Mouse (Mus musculus) 416B (cell line): ENCODE measurements around the gene Ssbp4.
"Not testable (repeated sequence)": the region's sequence is repeated elsewhere in the genome, so short reads cannot be mapped to it uniquely, and the experiment has no call there.

Experiments used
- DNase-seq: peaks from one replicate; pipeline ENCODE4 v3.0.0; 2011; ENCODE audit warnings: low read depth

The Ssbp4 gene

DNA sequence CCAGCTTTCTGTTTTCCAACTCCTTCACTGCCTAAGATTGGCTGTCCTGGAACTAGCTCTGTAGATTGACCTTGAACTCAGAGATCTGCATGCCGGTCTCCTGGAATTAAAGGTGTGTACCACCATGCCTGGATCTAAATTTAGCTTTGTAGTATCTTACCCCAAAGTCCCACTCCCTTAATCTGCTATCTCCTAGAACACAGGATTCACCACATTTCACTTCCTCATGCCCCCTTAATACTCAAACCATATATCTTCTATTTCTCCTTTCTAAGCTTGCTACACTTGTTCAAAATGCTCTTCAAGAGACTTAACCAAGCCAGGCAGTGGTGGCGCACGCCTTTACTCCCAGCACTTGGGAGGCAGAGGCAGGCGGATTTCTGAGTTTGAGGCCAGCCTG lies 20.7 kb downstream of the Ssbp4 start:
- not testable (repeated sequence) for DNase-seq

DNA sequence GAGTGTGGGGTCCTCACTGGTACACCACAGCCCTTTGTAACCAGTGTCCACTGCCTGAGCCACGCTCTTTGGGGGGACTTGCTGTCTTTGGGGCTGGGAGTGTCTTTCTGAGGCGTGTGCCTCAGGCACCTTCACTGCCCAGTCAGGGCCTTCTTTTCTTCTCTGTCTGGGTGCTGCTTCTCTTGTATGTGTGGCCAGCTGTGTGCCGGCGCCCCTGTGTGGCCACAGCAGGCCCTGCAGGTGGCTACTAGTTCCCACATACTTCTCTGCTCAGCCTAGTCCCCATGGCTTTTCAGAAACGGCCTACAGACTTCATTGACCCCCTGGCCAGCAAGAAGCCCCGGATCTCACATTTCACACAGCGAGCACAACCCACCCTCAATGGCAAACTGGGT lies 23.4 kb downstream of the Ssbp4 start:
- DNase-seq, result peak; percentile 69

DNA sequence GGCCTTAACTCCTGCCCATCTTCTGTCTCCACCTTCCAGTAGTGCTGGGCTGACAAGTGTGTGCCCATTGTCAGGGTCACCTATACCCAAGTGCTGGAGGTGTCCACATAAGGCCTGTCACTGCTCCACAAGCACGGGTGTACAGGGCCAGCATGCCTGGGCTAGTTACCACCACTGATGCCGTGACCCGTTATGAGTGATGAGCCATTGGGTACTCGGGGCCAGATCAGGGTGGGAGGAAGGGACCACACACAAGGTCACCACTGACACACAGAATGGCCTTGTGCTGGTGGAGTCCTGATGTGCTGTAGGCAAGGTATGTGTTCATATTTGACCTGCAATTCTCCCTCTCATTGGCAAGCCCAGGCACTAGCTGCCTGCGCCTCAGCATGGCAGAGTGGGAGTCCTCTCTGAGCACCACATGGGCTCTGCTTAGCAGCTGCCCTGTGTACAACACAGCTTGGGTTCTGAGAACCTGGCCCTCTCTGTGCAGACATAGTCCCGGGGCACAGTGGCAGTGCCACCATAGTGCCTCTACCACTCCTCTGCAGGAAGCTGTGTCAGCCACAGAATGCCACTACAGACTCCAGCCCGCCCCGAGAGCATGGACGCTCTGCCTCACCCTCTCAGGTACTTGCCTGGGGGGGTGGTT lies 23.9 kb downstream of the Ssbp4 start:
- DNase-seq, result no peak

DNA sequence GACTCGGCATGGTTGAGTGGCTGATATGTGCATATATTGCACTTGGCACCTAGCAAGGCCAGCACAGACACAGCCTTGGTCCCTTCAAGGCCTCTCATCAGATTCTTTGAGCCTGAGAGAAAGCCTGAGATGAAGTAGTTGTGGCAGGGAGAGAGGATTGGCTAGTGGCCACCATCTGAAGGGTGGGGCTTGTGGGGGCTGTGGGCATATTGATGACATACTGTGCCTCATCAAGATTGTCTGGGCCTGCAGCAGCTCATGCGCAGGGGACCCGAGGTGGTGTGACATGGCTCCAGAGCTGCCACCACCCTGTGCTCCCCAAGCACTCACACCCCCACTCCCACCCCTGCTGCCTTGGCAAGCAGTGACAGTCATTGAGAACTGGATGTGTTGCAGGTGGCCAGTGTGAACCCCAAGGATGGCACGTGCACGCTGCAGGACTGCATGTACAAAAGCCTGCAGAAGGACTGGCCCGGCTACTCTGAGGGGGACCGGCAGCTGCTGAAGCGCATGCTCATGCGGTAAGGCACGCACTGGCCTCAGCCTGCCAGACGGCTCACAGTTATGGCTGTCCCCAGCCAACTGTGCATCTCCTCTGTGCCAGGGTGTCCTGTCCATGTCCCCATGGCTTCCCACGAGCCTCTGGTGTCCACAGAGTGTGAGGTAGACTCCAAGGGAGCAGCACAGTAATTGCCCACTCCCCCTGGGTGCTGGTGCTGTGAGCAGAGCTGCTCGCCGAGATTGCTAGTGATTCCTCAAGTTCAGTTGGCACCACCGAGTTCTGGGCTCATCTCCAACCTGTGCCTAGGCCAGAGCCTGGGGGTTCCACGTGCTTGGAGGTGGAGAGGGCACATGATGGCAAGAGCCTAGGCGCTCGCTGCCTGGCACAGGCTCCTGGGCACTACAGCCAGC lies 24.9 kb downstream of the Ssbp4 start:
- no peak for DNase-seq

DNA sequence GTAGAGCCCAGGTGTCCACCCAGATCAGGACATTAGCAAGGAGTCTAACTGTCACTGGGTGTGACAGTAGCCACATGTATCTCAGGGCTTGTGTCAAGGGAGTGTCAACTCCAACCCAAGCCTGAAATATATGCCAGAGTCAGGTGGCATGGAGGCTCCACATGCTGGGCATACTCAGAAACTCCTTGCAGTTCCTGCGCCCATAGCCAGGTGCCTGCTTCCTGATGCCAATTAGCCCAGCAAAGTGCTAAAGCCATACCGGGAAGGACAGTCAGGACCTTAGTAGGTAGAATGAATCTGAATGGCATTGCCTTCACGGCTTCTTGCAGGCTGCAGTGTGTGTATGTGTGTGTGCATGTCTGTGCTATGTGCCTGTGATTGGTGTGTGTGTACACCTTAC lies 31.5 kb downstream of the Ssbp4 start:
- no peak for DNase-seq

DNA sequence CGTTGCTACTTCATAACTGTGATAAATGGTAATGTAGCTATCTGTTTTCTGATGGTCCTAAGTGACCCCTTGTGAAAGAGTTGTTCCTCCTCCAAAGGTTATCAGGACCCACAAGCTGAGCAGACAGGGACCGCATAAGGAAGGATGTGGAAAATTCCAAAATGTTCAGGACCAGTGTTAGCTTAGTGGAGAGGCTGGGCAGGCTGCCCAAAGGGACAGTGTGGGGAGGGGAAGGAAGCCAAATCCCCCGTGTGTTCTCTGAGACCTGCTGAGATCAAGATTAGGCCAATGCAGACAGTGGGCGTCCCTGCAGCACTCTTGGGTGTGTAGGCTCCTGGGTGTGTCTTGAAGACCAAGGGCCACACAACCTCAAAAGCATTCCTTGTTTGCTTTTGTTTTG lies 33.8 kb downstream of the Ssbp4 start:
- DNase-seq, result peak; percentile 77

DNA sequence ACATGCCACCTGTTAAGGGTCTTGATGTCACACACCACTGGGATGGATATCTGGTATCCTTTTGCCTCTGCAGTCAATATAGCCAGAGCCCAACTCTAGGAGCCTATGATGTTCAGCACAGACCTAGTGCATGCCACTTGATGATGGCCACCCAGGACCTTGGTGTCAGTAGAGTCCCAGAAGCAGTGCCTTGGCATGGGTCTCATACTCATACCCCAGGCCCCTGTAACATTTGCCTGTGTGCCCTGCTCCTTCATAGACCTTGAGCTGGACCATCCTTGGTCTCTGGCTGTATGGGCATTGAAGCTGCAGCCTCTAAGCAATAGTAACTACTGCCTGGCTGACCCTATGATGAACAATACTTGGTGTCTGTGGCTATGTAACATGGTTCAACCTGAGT lies 34.4 kb downstream of the Ssbp4 start:
- no peak for DNase-seq

DNA sequence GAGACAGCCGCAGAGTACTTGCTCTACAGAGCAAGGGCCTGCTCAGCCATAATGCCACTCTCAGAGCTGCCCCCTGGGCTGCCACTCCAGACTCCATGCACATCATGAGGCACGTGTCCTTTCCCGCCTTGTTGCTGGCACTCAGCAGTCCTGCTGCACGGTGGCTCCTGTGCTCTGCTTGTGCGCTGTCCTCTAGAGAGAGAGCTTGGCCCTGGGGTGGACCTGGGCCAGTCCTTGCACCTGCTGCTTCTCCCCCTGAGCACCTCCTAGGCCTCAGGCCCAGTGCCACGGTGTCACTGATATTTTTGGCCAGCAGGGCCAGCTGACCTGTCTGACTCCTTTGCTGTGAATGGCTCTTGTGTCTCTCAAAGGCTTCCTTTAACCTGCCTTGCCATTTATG lies 37.7 kb downstream of the Ssbp4 start:
- no peak for DNase-seq

DNA sequence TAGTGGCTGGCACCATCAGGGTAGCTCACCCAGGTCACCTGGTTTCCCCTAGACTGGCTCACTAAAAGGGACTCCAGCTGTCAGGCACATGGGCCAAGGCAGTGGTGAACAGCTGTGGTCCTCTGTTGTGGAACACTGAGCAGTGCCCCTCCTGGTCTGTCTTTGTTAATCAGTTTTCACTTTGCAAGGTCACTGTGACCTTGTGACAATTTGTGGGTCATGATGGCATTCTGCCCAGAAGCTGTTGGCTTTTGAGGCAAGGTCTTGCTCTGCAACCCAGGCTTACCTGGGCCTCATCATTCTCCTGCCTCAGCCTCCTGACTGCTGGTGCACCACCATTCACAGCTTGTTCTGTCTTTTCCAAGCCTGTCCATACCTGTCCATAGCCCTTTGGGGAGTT lies 38.3 kb downstream of the Ssbp4 start:
- DNase-seq, result no peak

DNA sequence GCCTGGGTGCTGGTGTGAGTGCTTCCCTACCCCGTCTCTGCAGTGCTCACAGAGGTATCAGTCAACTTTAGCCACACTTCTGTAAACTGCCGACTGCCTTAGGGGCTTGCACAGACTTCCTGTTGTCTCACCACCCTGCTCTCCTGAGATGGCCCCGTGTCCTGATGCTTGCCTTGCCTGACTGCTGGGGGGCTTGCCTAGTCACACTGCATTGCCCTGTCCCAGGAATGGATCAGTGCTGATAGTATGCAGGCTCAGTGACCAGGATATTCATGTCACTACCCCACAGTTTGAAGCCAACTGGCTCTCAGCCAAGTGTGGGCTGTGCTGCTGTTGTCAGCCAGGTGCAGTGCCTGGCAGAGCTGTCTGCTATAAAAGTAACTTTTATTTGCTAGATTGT lies 43.1 kb downstream of the Ssbp4 start:
- peak; percentile 53 for DNase-seq

DNA sequence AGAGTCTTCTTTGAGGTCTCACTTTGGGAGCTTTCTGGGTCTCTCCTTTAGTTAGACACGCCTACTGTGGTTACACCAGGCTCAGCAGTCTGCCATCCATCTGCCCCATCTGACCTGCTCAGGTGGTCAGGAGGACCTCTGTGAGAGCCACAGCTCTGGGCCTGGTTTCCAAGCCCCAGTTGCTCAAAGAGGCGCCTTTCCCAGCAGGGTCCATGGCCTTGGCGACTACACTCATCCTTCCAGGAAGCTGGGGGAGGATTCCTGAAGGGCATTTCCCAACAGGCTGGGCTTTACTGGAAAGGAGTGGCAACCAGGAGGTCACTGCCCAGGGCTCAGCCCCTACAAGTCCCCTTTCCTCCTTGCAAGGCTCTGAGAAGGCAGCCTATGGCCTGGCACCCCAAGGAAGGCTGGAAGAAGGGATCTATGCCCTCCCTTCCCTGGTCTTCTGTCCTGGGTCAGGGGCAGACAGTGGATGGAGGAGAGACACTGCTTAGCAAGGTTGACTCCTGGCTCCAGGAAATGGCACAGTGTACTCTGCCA lies 43.9 kb downstream of the Ssbp4 start:
- DNase-seq, result no peak

DNA sequence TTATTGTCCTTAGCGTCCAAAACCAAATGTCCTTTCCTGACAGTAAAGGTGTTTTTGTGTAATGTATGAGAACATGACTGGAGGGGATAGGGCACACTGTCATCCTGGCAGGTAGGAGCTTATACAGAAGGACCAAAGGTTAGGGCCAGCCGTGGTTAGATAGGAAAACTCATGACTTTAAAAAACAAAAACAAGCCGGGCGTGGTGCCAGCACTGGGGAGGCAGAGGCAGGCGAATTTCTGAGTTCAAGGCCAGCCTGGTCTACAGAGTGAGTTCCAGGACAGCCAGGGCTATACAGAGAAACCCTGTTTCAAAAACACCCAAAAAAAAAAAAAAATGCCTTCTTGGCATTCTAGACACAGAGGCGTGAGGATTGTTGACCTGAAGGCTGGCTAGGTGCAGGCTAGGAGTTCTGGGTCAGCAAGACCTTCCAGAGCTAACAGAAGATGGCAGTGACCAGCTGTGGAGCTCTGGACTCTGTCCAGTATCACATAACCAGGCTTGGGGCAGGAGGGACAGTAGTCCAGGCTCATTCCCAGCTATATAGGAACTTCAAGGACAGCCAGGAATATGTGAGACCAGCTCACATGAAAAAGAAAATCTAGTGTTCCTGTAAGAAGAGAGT lies 44.8 kb downstream of the Ssbp4 start:
- DNase-seq, result no peak

DNA sequence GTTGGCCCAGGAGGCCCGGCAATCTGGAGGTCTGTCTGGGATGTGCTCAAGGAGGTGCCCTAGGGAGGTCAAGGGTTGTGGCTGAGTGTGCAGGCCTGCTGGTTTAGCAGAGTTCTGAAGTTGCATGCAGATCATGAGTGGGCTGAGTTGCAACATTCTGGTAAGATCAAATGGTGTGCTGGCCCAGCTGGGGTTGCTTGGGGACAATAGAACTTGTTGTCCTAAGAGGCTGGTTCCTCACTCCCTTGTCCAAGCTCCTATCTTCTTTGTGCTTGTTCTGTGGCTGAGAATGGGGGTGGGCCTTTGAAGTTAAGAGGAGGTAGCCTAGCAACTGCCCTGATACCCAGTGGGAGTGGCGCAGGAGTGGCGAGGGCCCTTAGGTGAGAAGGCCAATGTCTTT lies 45.9 kb downstream of the Ssbp4 start:
- DNase-seq, result no peak

DNA sequence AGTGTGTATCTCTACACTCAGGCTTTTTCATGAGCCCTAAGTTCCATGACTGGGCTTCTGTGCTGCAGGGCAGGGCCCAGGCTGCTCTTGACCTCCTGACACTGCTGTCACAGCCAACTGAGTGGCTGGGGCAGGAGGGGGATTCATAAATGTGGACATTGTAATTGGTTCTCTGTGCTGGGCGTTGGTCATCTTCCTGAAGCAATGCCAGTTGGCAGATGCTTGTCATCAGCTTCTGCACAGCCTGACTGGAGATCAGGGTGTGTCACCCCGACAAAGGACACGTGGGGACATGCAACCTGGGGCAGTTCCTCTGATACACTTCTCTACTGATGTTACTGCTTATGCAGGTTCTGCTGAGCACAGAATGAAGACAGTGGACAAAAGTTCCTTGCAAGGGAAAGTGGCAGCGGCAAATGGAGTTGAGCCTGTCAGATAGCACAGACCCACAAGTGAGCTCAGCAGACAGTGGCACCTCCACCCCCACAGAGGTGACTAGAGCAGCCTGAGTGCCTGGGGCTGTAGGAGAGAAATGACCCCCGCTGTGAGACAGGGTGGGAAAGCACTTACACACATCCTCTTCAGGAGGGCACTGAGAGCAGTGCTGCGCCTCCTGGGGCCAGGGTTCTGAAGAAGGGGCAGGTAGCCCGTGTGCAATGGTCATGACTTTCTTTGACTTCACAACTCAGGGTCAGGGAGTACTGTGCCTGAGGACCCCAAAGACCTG lies 46.7 kb downstream of the Ssbp4 start:
- DNase-seq, result no peak

DNA sequence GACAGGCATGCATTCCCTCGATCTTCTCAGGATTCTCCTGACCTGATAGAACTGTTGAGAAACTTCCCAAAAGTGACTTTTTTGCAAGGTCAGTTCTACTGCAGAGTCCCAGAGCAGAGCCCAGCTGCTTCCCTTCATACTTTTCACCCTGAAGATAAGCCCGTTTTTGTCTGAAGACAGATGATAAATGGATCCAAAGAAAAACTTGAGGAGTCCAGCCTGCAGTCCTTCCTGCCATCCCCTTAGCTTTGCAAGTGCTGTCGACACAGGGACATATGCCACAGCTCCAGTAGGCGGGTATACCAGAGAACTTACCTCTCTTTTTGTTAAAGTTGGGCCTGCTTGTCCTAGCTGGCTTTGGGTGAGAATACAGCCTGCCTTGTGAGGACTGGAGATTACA lies 47.3 kb downstream of the Ssbp4 start:
- DNase-seq, result no peak

DNA sequence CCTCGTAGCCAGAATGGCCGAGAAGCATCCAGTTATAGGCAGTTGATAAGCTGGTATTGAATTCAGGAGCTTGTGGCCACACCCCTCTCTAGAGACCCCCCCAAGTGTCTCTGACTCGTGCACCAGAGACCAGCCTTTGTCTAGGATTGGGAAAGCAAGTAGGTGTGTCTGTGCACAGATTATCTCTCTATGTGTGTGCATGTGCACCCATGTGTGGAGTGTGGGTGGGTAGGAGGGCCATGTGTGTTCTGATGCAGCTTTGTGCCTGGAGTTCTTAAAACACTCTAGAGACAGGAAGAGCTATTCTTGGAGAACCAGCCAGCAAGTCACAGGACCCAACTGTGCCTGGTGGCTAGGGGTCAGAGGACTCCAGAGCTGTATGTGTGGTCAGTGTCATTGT lies 48.1 kb downstream of the Ssbp4 start:
- DNase-seq, result no peak

DNA sequence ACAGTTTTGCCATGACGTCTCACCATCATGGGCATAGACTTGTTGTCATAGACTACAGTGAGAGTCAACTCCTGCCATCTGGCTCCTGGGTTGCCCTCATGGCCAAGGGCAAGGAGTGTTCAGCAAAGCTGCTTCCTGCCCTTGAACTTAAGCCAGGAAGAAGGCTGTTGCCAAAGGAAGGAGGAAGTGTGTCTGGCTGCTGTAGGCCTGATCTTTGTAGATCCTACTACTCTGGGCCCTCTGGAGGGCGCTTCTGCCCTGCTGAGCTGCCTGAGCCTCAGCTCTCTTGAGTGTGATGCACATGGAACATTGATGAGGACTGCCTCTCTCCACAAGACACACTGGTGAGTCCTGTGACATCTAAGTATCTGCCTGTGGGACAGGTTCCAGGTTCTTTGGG lies 48.6 kb downstream of the Ssbp4 start:
- peak; percentile 94 for DNase-seq

DNA sequence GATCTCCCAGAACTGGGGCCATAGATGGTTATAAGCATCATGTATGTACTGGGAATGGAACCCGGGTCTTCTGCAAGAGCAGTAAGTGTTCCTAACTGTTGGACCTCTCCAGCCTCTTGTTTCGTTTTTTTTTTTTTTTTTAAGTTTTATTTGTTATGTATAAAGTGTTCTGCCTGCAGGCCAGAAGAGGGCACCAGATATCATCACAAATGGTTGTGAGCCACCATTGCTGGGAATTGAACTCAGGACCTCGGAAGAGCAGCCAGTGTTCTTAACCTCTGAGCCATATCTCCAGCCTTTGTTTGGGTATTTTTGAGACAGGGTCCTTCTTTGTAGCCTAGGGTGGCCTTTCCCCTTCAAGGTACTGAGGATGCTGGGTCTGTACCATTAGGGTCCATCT lies 49.7 kb downstream of the Ssbp4 start:
- peak; percentile 72 for DNase-seq

DNA sequence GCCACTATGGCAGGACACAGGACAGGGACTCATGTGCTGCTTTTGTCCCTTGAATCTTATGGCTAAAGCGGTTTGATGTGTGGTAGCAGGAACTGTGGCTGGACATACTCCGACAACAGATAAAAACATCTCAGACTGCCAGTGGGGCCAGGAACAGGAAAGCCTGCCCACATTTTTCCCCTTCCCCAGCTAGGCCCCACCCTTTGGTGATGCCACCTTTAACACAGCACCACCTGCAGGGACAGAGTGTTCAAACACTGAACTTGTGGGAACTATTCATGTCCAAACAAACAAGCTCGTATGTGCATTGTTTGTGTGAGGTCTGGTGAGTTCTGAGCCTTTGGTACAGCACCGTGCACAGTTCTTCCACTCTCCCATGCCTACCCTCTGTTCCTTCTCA lies 50.3 kb downstream of the Ssbp4 start:
- peak; percentile 96 for DNase-seq

DNA sequence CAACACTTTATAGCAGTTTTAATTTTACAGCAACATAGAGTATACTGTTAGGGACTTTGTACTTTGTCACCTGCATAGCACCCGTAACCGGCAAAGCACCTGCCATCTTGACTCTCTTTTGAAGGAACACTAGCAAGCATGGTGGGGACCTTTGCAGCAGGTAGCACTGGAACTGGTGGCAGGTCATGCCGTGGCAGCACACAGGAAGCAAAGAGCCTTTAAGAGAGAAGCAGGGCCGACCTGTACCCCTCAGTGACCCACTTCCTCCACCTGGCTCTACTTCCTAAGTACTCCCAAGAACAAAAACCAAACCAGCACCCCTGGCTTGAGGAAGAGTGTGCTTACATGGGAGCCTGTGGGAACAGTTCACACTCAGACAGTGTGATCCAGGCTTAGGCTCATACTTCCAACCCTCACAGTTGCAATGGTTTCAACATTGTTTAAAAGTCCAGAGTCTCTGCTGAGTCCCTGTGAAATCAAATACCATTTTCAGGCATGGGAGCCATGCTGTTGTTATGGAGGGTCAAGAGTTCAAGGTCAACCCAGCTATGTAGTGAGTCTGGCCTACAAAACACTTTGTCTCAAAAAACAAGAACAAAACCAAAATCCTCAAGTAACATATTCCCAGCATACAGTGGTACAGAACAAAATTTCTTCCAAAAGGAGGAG lies 53.5 kb downstream of the Ssbp4 start:
- DNase-seq, result no peak

DNA sequence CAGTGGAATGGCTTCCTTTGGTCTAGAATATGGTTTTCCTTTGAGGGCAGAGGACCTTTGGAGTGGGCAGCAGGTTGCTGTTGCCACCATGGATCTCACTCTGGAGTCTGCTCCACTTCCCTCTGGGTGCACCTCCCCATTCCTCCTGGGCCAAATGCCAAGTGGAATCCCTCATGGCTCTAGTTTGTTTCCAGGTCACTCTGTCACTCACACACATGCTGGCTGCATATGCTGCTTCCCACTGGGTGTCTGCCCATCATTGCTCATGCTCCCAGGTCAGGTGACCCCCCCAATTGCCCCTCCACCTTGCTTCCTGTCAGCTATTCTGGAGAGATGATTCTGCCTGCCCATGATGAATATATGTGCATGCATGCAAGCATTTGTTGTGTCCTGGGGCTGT lies 54.9 kb downstream of the Ssbp4 start:
- no peak for DNase-seq

DNA sequence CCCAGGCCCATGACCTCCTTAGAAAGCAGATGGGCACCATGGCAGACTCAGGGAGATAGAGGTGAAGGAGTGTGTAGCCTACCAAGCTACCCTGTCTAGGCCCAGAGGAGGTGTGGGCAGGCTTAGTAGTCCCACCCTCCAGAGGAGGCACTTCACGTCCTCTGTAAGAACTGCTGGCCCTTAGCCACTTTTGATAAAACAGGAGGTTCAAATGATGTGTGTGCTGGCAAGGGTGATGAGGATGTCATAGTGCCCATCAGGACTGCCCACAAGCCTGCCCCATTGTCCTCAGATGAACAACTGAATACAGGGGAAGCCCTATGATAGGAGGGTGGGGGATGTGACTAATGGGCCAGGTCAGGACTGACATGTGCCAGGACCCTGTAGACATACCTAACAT lies 55.8 kb downstream of the Ssbp4 start:
- DNase-seq, result no peak
